Mouse (Mus musculus) MEL-GATA-1-ER (cell line): ENCODE data around the gene Man2b2.

Experiments used
- DNase-seq: peaks from one replicate; pipeline ENCODE4 v3.0.0-alpha.2; 2012; ENCODE audit warnings: low read depth; ENCODE audit errors: extremely low read depth

Gene Man2b2

GRCm38 (mm10) chr5:36835933-36836332 lies 5.5 kb upstream of the Man2b2 start:
- DNase-seq: peak; percentile 42

GRCm38 (mm10) chr5:36831272-36831671 lies 819 bp upstream of the Man2b2 start:
- no peak for DNase-seq

- no peak for DNase-seq
These were observed 1.4 kb downstream of the Man2b2 start for GRCm38 (mm10) chr5:36829098-36829497.

- DNase-seq: no peak
These were observed 7.5 kb downstream of the Man2b2 start for GRCm38 (mm10) chr5:36822907-36823306.

DNA sequence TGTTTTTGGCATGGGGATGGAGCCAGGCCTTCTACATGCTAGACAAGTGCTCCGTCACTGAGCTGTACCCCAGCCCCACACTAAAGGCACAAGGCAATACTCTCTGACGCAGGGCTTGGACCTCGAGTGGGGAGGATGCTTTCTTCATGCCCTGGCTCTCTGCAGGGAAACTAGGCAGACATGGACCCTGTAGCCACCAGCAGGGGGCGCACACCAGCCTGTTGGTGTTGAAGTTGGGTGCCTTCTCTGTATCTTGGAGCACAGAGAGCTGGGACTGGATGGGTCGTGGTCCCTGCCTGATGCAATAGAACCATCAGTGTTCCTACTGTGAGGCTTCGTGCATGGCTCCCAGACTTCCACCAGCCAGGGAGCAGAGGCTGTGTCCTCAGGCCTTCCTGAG lies 10.3 kb downstream of the Man2b2 start:
- peak; percentile 26 for DNase-seq

- DNase-seq: no peak
These were observed 10.7 kb downstream of the Man2b2 start for GRCm38 (mm10) chr5:36819742-36820141.

DNA sequence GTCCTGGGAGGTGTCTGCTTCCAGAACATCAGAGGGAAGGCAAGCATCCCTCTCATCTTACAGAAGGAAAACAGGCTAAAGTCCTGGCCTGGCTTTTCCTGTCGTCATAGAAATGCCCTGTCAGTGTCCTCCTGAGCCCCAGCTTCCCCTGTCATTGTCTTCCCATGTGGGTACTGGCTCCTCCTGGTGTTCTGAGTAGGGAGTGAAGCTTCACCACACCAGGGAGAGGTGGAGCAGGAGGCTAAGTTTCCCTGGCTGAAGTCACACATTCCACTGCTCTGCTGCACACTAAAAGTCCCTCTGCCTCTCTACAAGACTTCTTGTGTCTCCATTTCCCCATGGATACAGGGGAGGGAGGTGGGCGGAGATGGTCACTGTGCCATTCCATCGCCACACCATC lies 12.7 kb downstream of the Man2b2 start:
- no peak for DNase-seq

- no peak for DNase-seq
These were observed 15.9 kb downstream of the Man2b2 start for GRCm38 (mm10) chr5:36814554-36814953.

DNA sequence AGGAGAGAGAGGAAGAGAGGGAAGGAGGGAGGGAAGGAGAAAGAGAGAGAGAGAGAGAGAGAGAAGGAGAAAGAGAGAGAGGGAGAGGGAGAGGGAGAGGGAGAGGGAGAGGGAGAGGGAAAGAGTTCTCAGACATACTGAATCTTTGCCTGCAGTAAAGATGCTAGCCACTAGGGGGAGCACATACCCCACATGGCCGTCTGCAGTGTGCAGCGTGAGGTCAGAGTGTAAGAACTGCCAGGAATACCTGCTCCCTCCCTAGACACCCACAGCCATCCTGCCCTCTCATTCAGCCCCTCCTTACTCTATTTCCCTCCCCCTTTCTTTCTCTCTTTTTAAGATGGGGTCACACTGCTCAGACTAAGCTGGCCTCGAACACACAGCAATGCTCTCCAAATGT lies 19.0 kb downstream of the Man2b2 start:
- peak; percentile 43 for DNase-seq

DNA sequence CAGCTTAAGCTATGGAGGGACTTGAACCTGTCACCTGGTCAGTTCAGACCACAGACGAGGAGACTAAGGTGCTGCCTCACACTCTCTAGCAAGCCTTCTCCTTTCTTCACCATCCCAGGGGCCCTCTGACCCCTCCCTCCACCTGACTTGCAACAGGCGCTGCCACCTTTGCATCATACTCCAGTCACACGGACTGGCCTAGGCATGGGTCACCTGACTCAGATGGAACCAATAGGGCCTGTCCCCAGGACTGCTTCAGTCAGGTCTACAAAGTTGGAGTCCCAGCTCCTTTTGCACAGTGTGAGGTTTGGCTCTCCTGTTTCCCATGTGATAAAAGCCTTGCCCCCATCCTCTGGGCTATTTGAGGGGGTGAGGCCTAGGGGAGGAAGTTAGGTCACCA lies 19.8 kb downstream of the Man2b2 start:
- no peak for DNase-seq

DNA sequence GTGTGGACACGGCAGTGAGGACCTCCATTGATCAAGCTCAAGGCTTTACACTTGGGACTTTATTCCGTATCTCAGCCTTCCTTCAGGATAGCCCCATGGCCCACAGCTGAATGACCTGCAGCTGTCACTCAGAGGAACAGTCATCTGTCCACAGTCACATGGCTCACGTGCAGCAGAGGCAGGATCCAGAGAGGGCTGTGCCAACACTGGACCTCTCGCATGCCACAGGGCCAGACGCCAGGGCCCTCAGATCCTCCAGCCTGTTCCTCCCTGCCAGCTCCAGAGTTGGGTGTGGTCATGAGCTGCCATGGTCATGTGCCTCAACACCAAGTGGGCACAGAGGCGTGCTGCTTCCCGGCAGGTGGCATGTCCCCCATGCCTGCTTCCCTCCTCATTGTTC lies 21.3 kb downstream of the Man2b2 start:
- DNase-seq: no peak

DNA sequence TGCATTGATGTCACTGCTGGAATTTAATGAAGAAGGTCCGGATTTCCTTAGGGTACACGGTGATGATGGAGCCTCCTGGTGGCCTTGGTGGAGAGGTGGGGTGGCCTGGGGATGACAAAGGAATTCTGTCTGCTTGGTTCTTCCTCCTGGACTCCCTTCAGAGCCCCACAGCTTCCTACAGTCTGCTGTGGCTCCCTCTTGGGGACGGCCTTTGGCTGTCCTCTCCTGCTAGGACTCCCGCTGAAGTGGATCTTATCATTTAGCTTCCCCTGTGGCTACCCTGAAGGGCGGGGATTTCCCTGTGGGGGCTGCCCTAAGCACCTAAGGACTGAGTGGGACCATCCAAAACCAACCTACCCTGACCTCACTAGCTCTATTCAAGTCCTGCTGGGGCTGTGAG lies 23.3 kb downstream of the Man2b2 start:
- no peak for DNase-seq

- no peak for DNase-seq
These were observed 33.2 kb downstream of the Man2b2 start for GRCm38 (mm10) chr5:36797291-36797690.

DNA sequence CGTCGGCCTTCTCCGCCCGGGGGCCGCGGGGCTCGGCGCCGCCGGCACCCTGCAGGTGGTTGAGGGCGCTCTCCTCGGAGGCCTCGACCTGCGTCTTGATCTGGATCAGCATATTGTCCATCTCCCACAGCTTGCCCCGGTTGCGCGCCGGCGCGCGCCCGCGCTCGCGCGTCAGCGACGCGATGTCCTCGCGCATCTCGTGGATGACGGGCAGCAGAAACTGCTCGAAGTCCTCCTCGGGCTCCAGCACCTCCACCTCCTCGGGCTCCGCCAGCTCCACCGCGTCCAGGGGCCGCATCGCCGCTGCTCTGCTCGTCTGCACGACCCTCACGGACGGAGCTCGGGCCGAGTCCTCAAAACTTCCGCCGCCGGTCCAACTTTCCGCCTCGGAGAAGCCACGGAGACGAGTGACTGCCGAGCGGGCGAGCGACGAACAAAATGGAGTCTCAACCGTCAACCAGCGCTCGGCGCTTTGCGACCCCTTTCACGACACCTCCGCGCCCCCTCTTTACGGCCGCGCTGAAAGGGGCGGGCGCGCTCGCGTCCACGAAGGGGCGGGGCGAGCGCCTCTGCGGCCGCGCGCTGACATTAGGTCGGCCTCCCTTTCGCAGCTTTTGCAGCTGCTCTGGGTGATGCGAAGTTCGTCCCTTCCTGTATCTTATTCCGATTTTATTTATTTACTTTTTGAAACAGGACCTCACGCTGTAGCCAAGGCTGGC lies 34.0 kb downstream of the Man2b2 start, which contains the start of gene Mrfap1:
Mrfap1 (minus strand) TSS at position 477 of the 719 bp plus-strand sequence.
- DNase-seq: peak; percentile 90

DNA sequence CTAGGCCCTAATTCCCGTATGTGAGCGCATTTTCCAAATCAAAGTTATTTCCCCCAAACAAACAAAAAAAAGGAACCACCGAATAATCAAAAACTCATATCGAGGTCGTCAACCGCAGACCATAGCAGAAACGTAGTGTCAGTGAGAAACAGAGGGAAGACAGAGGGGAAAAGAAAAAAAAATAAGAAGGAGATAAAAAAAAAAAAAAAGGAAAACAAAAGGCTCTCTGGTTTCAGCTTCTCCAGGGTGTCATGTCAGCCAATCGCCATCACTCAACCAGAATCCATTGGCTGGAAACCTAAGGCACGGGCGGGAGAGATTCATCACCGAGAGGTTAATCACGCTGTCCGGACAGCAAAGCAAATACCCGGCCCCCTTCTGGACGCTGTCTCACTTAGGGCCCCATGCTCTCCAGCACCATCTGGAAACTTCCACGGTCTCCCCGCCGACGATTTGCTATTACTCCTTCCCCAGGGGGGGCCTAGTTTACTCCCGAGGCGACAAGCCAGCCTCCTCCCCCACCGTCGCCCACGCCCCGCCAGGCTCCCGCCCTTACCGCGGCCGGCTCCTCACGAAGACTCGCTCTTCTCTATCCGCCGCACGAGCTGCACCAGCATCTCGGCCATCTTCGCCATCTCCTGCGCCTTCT lies 34.7 kb downstream of the Man2b2 start:
- peak; percentile 21 for DNase-seq

GRCm38 (mm10) chr5:36791861-36792260 lies 38.6 kb downstream of the Man2b2 start:
- no peak for DNase-seq

DNA sequence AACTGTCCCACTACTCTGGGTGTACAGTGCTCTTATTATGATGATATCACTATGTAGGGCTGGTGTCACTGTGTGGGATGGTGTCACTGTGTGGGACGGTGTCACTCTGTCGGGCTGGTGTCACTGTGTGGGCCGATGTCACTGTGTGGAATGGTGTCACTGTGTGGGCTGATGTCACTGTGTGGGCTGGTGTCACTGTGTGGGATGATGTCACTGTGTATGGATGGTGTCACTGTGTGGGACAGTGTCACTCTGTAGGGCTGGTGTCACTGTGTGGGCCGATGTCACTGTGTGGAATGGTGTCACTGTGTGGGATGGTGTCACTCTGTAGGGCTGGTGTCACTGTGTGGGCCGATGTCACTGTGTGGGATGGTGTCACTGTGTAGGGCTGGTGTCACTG lies 44.4 kb downstream of the Man2b2 start:
- no peak for DNase-seq

GRCm38 (mm10) chr5:36779512-36779911 lies 50.9 kb downstream of the Man2b2 start:
- no peak for DNase-seq

GRCm38 (mm10) chr5:36778901-36779300 lies 51.6 kb downstream of the Man2b2 start:
- no peak for DNase-seq

- DNase-seq: no peak
These were observed 53.3 kb downstream of the Man2b2 start for GRCm38 (mm10) chr5:36777186-36777585.

- DNase-seq: no peak
These were observed 54.4 kb downstream of the Man2b2 start for GRCm38 (mm10) chr5:36776021-36776575.

DNA sequence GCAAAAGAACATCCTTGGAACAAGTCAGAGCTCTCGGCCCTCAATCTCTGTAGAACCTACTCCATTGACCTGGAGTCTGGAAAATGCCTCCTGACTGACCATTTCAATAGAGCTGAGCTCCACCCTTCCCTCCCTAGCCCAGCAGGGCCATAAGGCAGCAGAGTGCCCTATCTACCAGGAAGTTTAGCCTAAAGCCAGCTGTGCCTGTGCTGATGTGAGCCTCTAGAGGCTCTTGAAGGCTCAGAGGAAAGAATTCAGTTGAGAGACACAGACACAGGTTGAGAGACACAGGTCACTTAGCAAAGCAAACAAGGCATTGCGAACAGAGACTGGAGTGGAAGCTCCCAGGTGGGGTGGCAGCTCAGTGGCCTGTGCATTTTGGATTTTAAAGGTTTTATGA lies 55.1 kb downstream of the Man2b2 start:
- no peak for DNase-seq

- DNase-seq: no peak
These were observed 57.9 kb downstream of the Man2b2 start for GRCm38 (mm10) chr5:36772586-36772985.
